In the genomic region with DNA sequence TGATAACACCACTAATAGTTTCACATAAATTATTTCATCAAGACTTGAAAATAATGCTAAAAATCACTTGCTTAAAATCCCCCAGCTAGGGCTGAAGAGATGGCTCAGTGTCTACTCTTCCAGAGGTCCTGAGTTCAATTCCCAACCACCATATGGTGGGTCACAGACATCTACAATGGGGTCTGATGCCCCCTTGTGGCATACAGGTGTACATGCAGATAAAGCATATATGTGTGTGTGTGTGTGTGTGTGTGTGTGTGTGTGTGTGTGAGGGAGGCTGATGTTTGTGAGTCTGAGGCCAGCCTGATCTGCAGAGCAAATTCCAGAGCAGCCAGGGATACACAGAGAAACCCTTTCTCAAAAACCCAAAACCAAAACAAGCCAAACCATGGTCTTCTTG, we compare ENCODE assay signal across 9 mouse cellular contexts. TPM values are rescaled to one million over a fixed set of nuclear protein-coding genes. Genes with fewer than 3 reads are reported as not detected.
A peak's percentile ranks its signal among the peaks of the same experiment; 100 is the strongest.
DNase-seq lines count a peak whose midpoint lies in the region; ATAC-seq and TF ChIP-seq lines count a peak whose summit lies in the region.
"Had no signal": no experiment of that assay in that cellular context is flagged by ENCODE, and none has a peak within 500 bp of the region (broad histone marks: within the 10 kb centered on the region; RNA-seq: fewer than 3 reads in every experiment).

No protein-coding gene starts in this region.

- no peaks in the 10 kb centered on the region for H3K27me3 ChIP-seq in hindbrain, postnatal 0 days (ENCODE audit: insufficient read depth, low read length)
- H3K27me3 ChIP-seq in hindbrain, embryonic 12.5 days, result no peaks in the 10 kb centered on the region
- no peaks in the 10 kb centered on the region for H3K27me3 ChIP-seq in lung, embryonic 14.5 days (ENCODE audit: insufficient read depth, low read length)

- H3K4me1 ChIP-seq in hindbrain, postnatal 0 days (ENCODE audit: insufficient read depth, low read length), result no peaks in the 10 kb centered on the region
- H3K4me1 ChIP-seq in hindbrain, embryonic 12.5 days, result peaks cover 11% of the 10 kb centered on the region
- H3K4me1 ChIP-seq in ES-E14 (ENCODE audit: control insufficient read depth in 2 of 2, insufficient read depth in 2 of 2, low read length in 2 of 2, poor library complexity in 1 of 2), result no peaks in the 10 kb centered on the region
- H3K4me1 ChIP-seq in lung, embryonic 14.5 days (ENCODE audit: insufficient read depth), result no peaks in the 10 kb centered on the region

- no peaks in the 10 kb centered on the region for H3K9me3 ChIP-seq in hindbrain, postnatal 0 days (ENCODE audit: low read length)
- H3K9me3 ChIP-seq in hindbrain, embryonic 12.5 days (replicated peaks), result no peaks in the 10 kb centered on the region
- no peaks in the 10 kb centered on the region for H3K9me3 ChIP-seq in ES-E14 (ENCODE audit: control insufficient read depth, insufficient read depth, low read depth, low read length)
- no peaks in the 10 kb centered on the region for H3K9me3 ChIP-seq in lung, embryonic 14.5 days (ENCODE audit: low read depth, low read length)
- H3K9me3 ChIP-seq: midbrain, embryonic 10.5 days had no signal

- no peak overlapping the region for H3K27ac ChIP-seq in hindbrain, postnatal 0 days
- no peak overlapping the region for H3K27ac ChIP-seq in hindbrain, embryonic 12.5 days
- H3K27ac ChIP-seq in ES-E14 (ENCODE audit: insufficient read depth, low read depth, low read length, poor library complexity, severe bottlenecking), result no peak overlapping the region
- H3K27ac ChIP-seq in lung, embryonic 14.5 days (ENCODE audit: low read depth), result no peak overlapping the region
- H3K27ac ChIP-seq: midbrain, embryonic 10.5 days had no signal

- TF ChIP-seq CTCF in hindbrain, postnatal 0 days (IDR thresholded peaks at IDR 0.05; ENCODE audit: low read depth), result peak; percentile 65
- peak; percentile 72 for TF ChIP-seq CTCF in lung, embryonic 14.5 days (IDR thresholded peaks at IDR 0.05; ENCODE audit: low read depth)

- in situ Hi-C loops in ES-E14 (cut with MboI; ENCODE audit: low sequenced_read_pairs in 2 of 2, unreplicated experiment in 2 of 2), result no loop called here

- H3K36me3 ChIP-seq in hindbrain, postnatal 0 days (ENCODE audit: insufficient read depth, low read length), result no peaks in the 10 kb centered on the region
- no peaks in the 10 kb centered on the region for H3K36me3 ChIP-seq in hindbrain, embryonic 12.5 days
- no peaks in the 10 kb centered on the region for H3K36me3 ChIP-seq in ES-E14 (ENCODE audit: control insufficient read depth, insufficient read depth, low read length, poor library complexity, severe bottlenecking)
- H3K36me3 ChIP-seq in lung, embryonic 14.5 days (ENCODE audit: insufficient read depth), result no peaks in the 10 kb centered on the region
- H3K36me3 ChIP-seq: midbrain, embryonic 10.5 days had no signal

- no peak overlapping the region for H3K4me3 ChIP-seq in hindbrain, postnatal 0 days (ENCODE audit: low read length)
- H3K4me3 ChIP-seq in hindbrain, embryonic 12.5 days, result no peak overlapping the region
- H3K4me3 ChIP-seq in ES-E14 (ENCODE audit: insufficient read depth in 1 of 2, low read depth in 1 of 2, low read length in 2 of 2, poor library complexity in 1 of 2, severe bottlenecking in 1 of 2), result no peak overlapping the region
- H3K4me3 ChIP-seq in lung, embryonic 14.5 days (ENCODE audit: low read depth, low read length), result no peak overlapping the region
- H3K4me3 ChIP-seq: midbrain, embryonic 10.5 days had no signal

- H3K9ac ChIP-seq in hindbrain, postnatal 0 days (replicated peaks; ENCODE audit: low read length), result no peak overlapping the region
- H3K9ac ChIP-seq in hindbrain, embryonic 12.5 days, result no peak overlapping the region
- H3K9ac ChIP-seq in ES-E14 (ENCODE audit: insufficient read depth, low read depth, low read length, poor library complexity, severe bottlenecking), result no peak overlapping the region
- H3K9ac ChIP-seq in lung, embryonic 14.5 days, result no peak overlapping the region

- no peak for ATAC-seq in hindbrain, postnatal 0 days
- ATAC-seq in hindbrain, embryonic 12.5 days (ENCODE audit: low FRiP score), result no peak
- ATAC-seq in lung, embryonic 14.5 days (ENCODE audit: insufficient read depth), result no peak

- H3K4me2 ChIP-seq in hindbrain, postnatal 0 days (ENCODE audit: low read depth, low read length), result no peak overlapping the region
- H3K4me2 ChIP-seq in hindbrain, embryonic 12.5 days (replicated peaks), result no peak overlapping the region
- H3K4me2 ChIP-seq in lung, embryonic 14.5 days, result no peak overlapping the region

- no peak for DNase-seq in hindbrain, postnatal 0 days (ENCODE audit: low spot score)
- DNase-seq in 3T3-L1 (ENCODE audit: low read depth, low spot score) (peak; percentile 27), ES-E14 (ENCODE audit: low read depth, low spot score) (no peak)
- peak; percentile 25 for DNase-seq in lung, embryonic 14.5 days
- DNase-seq in ovary, postnatal 36 days (ENCODE audit: low spot score), result no peak
- no peak for DNase-seq in urinary bladder, postnatal 4 days (ENCODE audit: low spot score in 2 of 2)
- DNase-seq in right cerebral cortex, adult 18-20 months, result no peak

TF ChIP-seq in ES-E14, 5 proteins besides CTCF, POLR2A, EP300 and RAD21:
- 0 out of 2 replicates have a peak, but pooled peaks have one; percentile 15 for TF ChIP-seq ZC3H11A (IDR thresholded peaks at IDR 0.05; ENCODE audit: borderline replicate concordance, low read depth, low read length)
- no peak for TF ChIP-seq ZNF384 (IDR thresholded peaks at IDR 0.05; ENCODE audit: low read depth, low read length)

RNA-seq across cellular contexts. Expression of a gene that starts 17.8 kb away (rescaled TPM):
- 2.3 and 3.7 TPM in 2 replicates for total RNA-seq in hindbrain, postnatal 0 days (2014; rRNA removed)
- 3.0 and 3.5 TPM in 2 replicates for polyA plus RNA-seq in hindbrain, postnatal 0 days (2015; fragmentation: Nextera tagmentation; extraction: Ambion mirVana)
- polyA plus RNA-seq in hindbrain, embryonic 12.5 days (2016; fragmentation: Nextera tagmentation; extraction: Ambion mirVana), result 1.8 and 2.0 TPM in 2 replicates
- total RNA-seq in ES-E14 (2012; rRNA removed), result 0.04 TPM in 1 of 2 replicates, not detected in the other
- polyA plus RNA-seq in lung, embryonic 14.5 days (2014; fragmentation: Nextera tagmentation; extraction: Ambion mirVana), result 1.4 and 1.5 TPM in 2 replicates

Comparison
In these comparisons a context has a peak if more than half of its experiments do, and no peak if none do; other contexts are left out.
1. DNase-seq: peak in 3T3-L1 (single experiment) and lung, embryonic 14.5 days (single experiment); none in hindbrain, postnatal 0 days (single experiment), ES-E14 (single experiment), ovary, postnatal 36 days (single experiment), urinary bladder, postnatal 4 days (0 of 2) and right cerebral cortex, adult 18-20 months (single experiment).